Mouse (Mus musculus) midbrain, embryonic 14.5 days (tissue): ENCODE data around the gene Bicdl1. TPM values are rescaled to one million over a fixed set of nuclear protein-coding genes. Genes with fewer than 3 reads are reported as not detected.

ENCODE experiments used
- microRNA-seq: library from miRNA; unstranded; fragments of <30 nt; microRNA quantifications from one replicate; pipeline ENCODE4, GENCODE M21; 2016
- polyA plus RNA-seq: library from polyadenylated mRNA; unstranded; fragments of >200 nt; fragmentation: Nextera tagmentation; extraction: Ambion mirVana; gene quantifications from 2 replicates; pipeline ENCODE4 v1.2.1, GENCODE M21; 2014

Gene Bicdl1
- polyA plus RNA-seq, 1 experiment from 2014 or later: 39.0 TPM

Small RNA genes within 50 kb of the gene (microRNA-seq; reads per million reads assigned to microRNA genes)
- not detected for gene Mir7030

Other genes with a start within 250 kb of the Bicdl1 start
- 23.8 and 25.9 TPM in 2 replicates for gene Sirt4, start 246.9 kb downstream of the Bicdl1 start, polyA plus RNA-seq
- gene Pxn, start 224.9 kb downstream of the Bicdl1 start, polyA plus RNA-seq: 10.9 and 11.3 TPM in 2 replicates
- gene Rplp0, start 172.2 kb downstream of the Bicdl1 start, polyA plus RNA-seq: 1,038 and 1,071 TPM in 2 replicates
- gene Gcn1l1, start 166.4 kb downstream of the Bicdl1 start, polyA plus RNA-seq: 40.5 and 51.2 TPM in 2 replicates
- gene Rab35, start 99.7 kb downstream of the Bicdl1 start, polyA plus RNA-seq: 24.9 and 28.0 TPM in 2 replicates
- gene Cit, start 113.7 kb upstream of the Bicdl1 start, polyA plus RNA-seq: 17.0 and 19.1 TPM in 2 replicates